Mouse (Mus musculus): ENCODE data around the gene Fto. TPM values are rescaled to one million over a fixed set of nuclear protein-coding genes. Genes with fewer than 3 reads are reported as not detected.

Fto gene
- polyA plus RNA-seq, 1 experiment from 2014 or later, result 63.7 TPM

GRCm38 (mm10) chr8:91684596-91685317, 371.4 kb downstream of the Fto start:
- no peak for TF ChIP-seq CTCF (IDR thresholded peaks at IDR 0.05)
- ATAC-seq (no peak), DNase-seq (ENCODE audit: low read depth, low spot score) (no peak)
- CTCF ChIA-PET, result interaction anchor here (0.9 kb wide), 1 partner anchor 12 kb away, joined by 4 read pairs; no protein-coding TSS in a partner anchor
- in situ Hi-C loops (cut with MboI; ENCODE audit: low pct_unique_long_range_greater_than_20kb), result no loop called here
- no peaks in the 10 kb centered on the region for H3K27me3 ChIP-seq
- POLR2A ChIA-PET, result interaction anchor here (0.5 kb wide), 1 partner anchor 56 kb away, joined by 3 read pairs; no protein-coding TSS in a partner anchor

- in situ Hi-C loops (cut with MboI; ENCODE audit: low pct_unique_long_range_greater_than_20kb), result no loop called here
- H3K27me3 ChIP-seq, result no peaks in the 10 kb centered on the region
- TF ChIP-seq CTCF (IDR thresholded peaks at IDR 0.05), result no peak
- ChIA-PET CTCF (interaction anchor here (0.9 kb wide), 1 partner anchor 12 kb away, joined by 4 read pairs; no protein-coding TSS in a partner anchor), POLR2A (no interaction called here)
- ATAC-seq (no peak), DNase-seq (ENCODE audit: low read depth, low spot score) (no peak)
Measured at GRCm38 (mm10) chr8:91685408-91685807, 372.1 kb downstream of the Fto start.

GRCm38 (mm10) chr8:91692056-91692721, 378.9 kb downstream of the Fto start:
- in situ Hi-C loops (cut with MboI; ENCODE audit: low pct_unique_long_range_greater_than_20kb), result no loop called here
- ChIA-PET CTCF (no interaction called here), POLR2A (no interaction called here)
- no peak for TF ChIP-seq CTCF (IDR thresholded peaks at IDR 0.05)
- ATAC-seq (no peak), DNase-seq (ENCODE audit: low read depth, low spot score) (no peak)
- peaks cover 3% of the 10 kb centered on the region for H3K27me3 ChIP-seq

GRCm38 (mm10) chr8:91706533-91706932, 393.2 kb downstream of the Fto start:
- ATAC-seq, result no peak
- ChIA-PET POLR2A (no interaction called here), CTCF (no interaction called here)
- TF ChIP-seq CTCF (IDR thresholded peaks at IDR 0.05), result no peak
- in situ Hi-C loops (cut with MboI; ENCODE audit: low pct_unique_long_range_greater_than_20kb), result no loop called here
- H3K27me3 ChIP-seq, result peaks cover 9% of the 10 kb centered on the region
- DNase-seq (ENCODE audit: low read depth, low spot score), result no peak

GRCm38 (mm10) chr8:91708661-91709060, 395.3 kb downstream of the Fto start:
- in situ Hi-C loops (cut with MboI; ENCODE audit: low pct_unique_long_range_greater_than_20kb), result no loop called here
- no peak for DNase-seq (ENCODE audit: low read depth, low spot score)
- TF ChIP-seq CTCF (IDR thresholded peaks at IDR 0.05), result no peak
- ATAC-seq, result no peak
- ChIA-PET CTCF (interaction anchor here (1.4 kb wide), 1 partner anchor 18 kb away, joined by 4 read pairs; no protein-coding TSS in a partner anchor), POLR2A (interaction anchor here (0.6 kb wide), 1 partner anchor 52 kb away, joined by 3 read pairs; no protein-coding TSS in a partner anchor)
- peaks cover 4% of the 10 kb centered on the region for H3K27me3 ChIP-seq

- peaks cover 4% of the 10 kb centered on the region for H3K27me3 ChIP-seq
- ChIA-PET CTCF (interaction anchor here (1.4 kb wide), 1 partner anchor 19 kb away, joined by 4 read pairs; no protein-coding TSS in a partner anchor), POLR2A (interaction anchor here (1.5 kb wide), 1 partner anchor 14 kb away, joined by 4 read pairs; no protein-coding TSS in a partner anchor)
- in situ Hi-C loops (cut with MboI; ENCODE audit: low pct_unique_long_range_greater_than_20kb), result no loop called here
- no peak for TF ChIP-seq CTCF (IDR thresholded peaks at IDR 0.05)
- no peak for DNase-seq (ENCODE audit: low read depth, low spot score)
- ATAC-seq, result peak; percentile 57
Measured at GRCm38 (mm10) chr8:91709768-91710167, 396.4 kb downstream of the Fto start.

GRCm38 (mm10) chr8:91711202-91711601, 397.9 kb downstream of the Fto start:
- ChIA-PET POLR2A (interaction anchor here (0.6 kb wide), 1 partner anchor 39 kb away, joined by 4 read pairs; no protein-coding TSS in a partner anchor), CTCF (no interaction called here)
- peaks cover 3% of the 10 kb centered on the region for H3K27me3 ChIP-seq
- in situ Hi-C loops (cut with MboI; ENCODE audit: low pct_unique_long_range_greater_than_20kb), result no loop called here
- DNase-seq (ENCODE audit: low read depth, low spot score) (no peak), ATAC-seq (no peak)
- TF ChIP-seq CTCF (IDR thresholded peaks at IDR 0.05), result no peak

- ATAC-seq (no peak), DNase-seq (ENCODE audit: low read depth, low spot score) (no peak)
- CTCF ChIA-PET, result no interaction called here
- peaks cover 4% of the 10 kb centered on the region for H3K27me3 ChIP-seq
- POLR2A ChIA-PET, result interaction anchor here (0.6 kb wide), 1 partner anchor 38 kb away, joined by 4 read pairs; no protein-coding TSS in a partner anchor
- in situ Hi-C loops (cut with MboI; ENCODE audit: low pct_unique_long_range_greater_than_20kb), result no loop called here
- TF ChIP-seq CTCF (IDR thresholded peaks at IDR 0.05), result no peak
Measured at GRCm38 (mm10) chr8:91711981-91712598, 398.8 kb downstream of the Fto start.

- ATAC-seq (no peak), DNase-seq (ENCODE audit: low read depth, low spot score) (no peak)
- no peak for TF ChIP-seq CTCF (IDR thresholded peaks at IDR 0.05)
- peaks cover 12% of the 10 kb centered on the region for H3K27me3 ChIP-seq
- POLR2A ChIA-PET, result no interaction called here
- CTCF ChIA-PET, result no interaction called here
- in situ Hi-C loops (cut with MboI; ENCODE audit: low pct_unique_long_range_greater_than_20kb), result no loop called here
Measured at GRCm38 (mm10) chr8:91712731-91713569, 399.6 kb downstream of the Fto start.

Measured in Patski (cell line).